Comparison of ENCODE assay signal across 8 mouse cellular contexts in the genomic region with DNA sequence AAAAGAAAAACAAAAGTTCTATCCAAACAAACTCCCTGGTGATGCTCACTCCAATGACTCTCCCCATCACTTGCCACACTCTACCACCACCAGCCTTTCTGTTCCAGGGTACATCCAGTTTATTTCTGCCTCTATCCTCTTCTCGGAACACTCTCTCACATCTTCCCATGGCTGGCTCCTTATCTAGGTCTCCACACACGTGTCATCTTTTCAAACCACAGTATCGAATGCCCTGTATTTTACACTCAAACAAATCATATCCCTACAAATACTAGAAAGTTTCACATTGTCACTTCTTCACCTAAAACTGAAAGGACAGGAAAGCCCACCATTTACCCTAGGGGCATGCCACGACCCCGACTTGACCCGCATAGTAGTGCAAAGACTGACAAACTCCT. TPM values are rescaled to one million over a fixed set of nuclear protein-coding genes. Genes with fewer than 3 reads are reported as not detected.
DNase-seq lines count a peak whose midpoint lies in the region; ATAC-seq and TF ChIP-seq lines count a peak whose summit lies in the region.

No protein-coding gene starts in this region.

- no peak for DNase-seq in kidney, adult 2 months
- no peak for DNase-seq in kidney, adult 18-20 months
- peak; percentile 88 for DNase-seq in midbrain, embryonic 11.5 days (ENCODE audit: low spot score, missing footprints)
- no peak for DNase-seq in layer of hippocampus, adult 11-12 months (ENCODE audit: low spot score)
- no peak for DNase-seq in spleen, postnatal 36 days (ENCODE audit: low spot score in 2 of 2)

- no peak for ATAC-seq in hindbrain, embryonic 12.5 days (ENCODE audit: low FRiP score)
- no peak for ATAC-seq in midbrain, embryonic 11.5 days (ENCODE audit: low FRiP score)
- no peak for ATAC-seq in frontal cortex, adult (ENCODE audit: low TSS enrichment)

- H3K4me2 ChIP-seq in hindbrain, embryonic 12.5 days (replicated peaks): peak overlapping the region; percentile 73
- H3K4me2 ChIP-seq in midbrain, embryonic 11.5 days: peak overlapping the region; percentile 54

- peak overlapping the region; percentile 71 for H3K27ac ChIP-seq in kidney, adult 2 months (ENCODE audit: insufficient read depth, low read depth, low read length)
- H3K27ac ChIP-seq in bone marrow, adult 2 months (ENCODE audit: control insufficient read depth, insufficient read depth, low read depth, low read length, poor library complexity): peak overlapping the region; percentile 93
- H3K27ac ChIP-seq in hindbrain, embryonic 12.5 days: peak overlapping the region; percentile 72; the same call in 1 of the 2 replicates
- H3K27ac ChIP-seq in midbrain, embryonic 11.5 days (ENCODE audit: low read depth, low read length): no peak overlapping the region

- H3K9me3 ChIP-seq in hindbrain, embryonic 12.5 days (replicated peaks): no peaks in the 10 kb centered on the region
- H3K9me3 ChIP-seq in midbrain, embryonic 11.5 days (ENCODE audit: control insufficient read depth, low read length): no peaks in the 10 kb centered on the region

- H3K4me3 ChIP-seq in kidney, adult 2 months (ENCODE audit: insufficient read depth, low read depth, low read length): peak overlapping the region; percentile 59
- H3K4me3 ChIP-seq in bone marrow, adult 2 months (replicated peaks; ENCODE audit: control insufficient read depth, low read depth, low read length): peak overlapping the region; percentile 82
- H3K4me3 ChIP-seq in hindbrain, embryonic 12.5 days: peak overlapping the region; percentile 71
- H3K4me3 ChIP-seq in midbrain, embryonic 11.5 days (ENCODE audit: low read depth, low read length): peak overlapping the region; percentile 57

- no peak for TF ChIP-seq CTCF in kidney, adult 2 months (conservative IDR thresholded peaks at IDR 0.05; ENCODE audit: insufficient read depth, insufficient read length, low read depth, low read length)
- no peak for TF ChIP-seq CTCF in bone marrow, adult 2 months (IDR thresholded peaks at IDR 0.05; ENCODE audit: control insufficient read depth, insufficient read depth, low read length)

- 6% methylated on average over 6 of the region's 6 CpGs for WGBS in kidney, adult 2 months
- WGBS in bone marrow, adult 2 months: 4% methylated on average over 6 of the region's 6 CpGs
- 21% methylated on average over 6 of the region's 6 CpGs for WGBS in hindbrain, embryonic 12.5 days
- WGBS in midbrain, embryonic 11.5 days: 26% methylated on average over 6 of the region's 6 CpGs

- H3K36me3 ChIP-seq in kidney, adult 2 months (ENCODE audit: control insufficient read depth, insufficient read depth, low read length): no peaks in the 10 kb centered on the region
- 0 out of 2 replicates have a peak, but pooled peaks cover 4% of the 10 kb centered on the region for H3K36me3 ChIP-seq in hindbrain, embryonic 12.5 days
- H3K36me3 ChIP-seq in midbrain, embryonic 11.5 days (ENCODE audit: control insufficient read depth, insufficient read depth, low read length): no peaks in the 10 kb centered on the region

- peak overlapping the region; percentile 67 for H3K9ac ChIP-seq in hindbrain, embryonic 12.5 days
- peak overlapping the region; percentile 68 for H3K9ac ChIP-seq in midbrain, embryonic 11.5 days (ENCODE audit: low read length)

- H3K4me1 ChIP-seq in kidney, adult 2 months (ENCODE audit: control insufficient read depth, insufficient read depth, low read length): peaks cover 30% of the 10 kb centered on the region
- H3K4me1 ChIP-seq in bone marrow, adult 2 months (ENCODE audit: control insufficient read depth, insufficient read depth, low read length): peaks cover 5% of the 10 kb centered on the region
- H3K4me1 ChIP-seq in hindbrain, embryonic 12.5 days: peaks cover 21% of the 10 kb centered on the region
- peaks cover 11% of the 10 kb centered on the region; the same call in 1 of the 2 replicates for H3K4me1 ChIP-seq in midbrain, embryonic 11.5 days (ENCODE audit: control insufficient read depth, insufficient read depth, low read length)

- no peaks in the 10 kb centered on the region for H3K27me3 ChIP-seq in kidney, adult 2 months (replicated peaks; ENCODE audit: control insufficient read depth, insufficient read depth, low read length)
- peaks cover 5% of the 10 kb centered on the region; the same call in 1 of the 2 replicates for H3K27me3 ChIP-seq in hindbrain, embryonic 12.5 days
- no peaks in the 10 kb centered on the region for H3K27me3 ChIP-seq in midbrain, embryonic 11.5 days (ENCODE audit: control insufficient read depth, insufficient read depth, low read length)

- no peak for TF ChIP-seq POLR2A in kidney, adult 2 months (IDR thresholded peaks at IDR 0.05; ENCODE audit: low read depth, low read length)
- no peak for TF ChIP-seq POLR2A in bone marrow, adult 2 months (IDR thresholded peaks at IDR 0.05; ENCODE audit: borderline replicate concordance, control insufficient read depth, low read depth, low read length)

RNA-seq across cellular contexts. Expression of gene Rmnd5b, which starts 0.6 kb away (rescaled TPM):
- 46.6 and 52.9 TPM in 2 replicates for polyA plus RNA-seq in kidney, adult 2 months (2012; rRNA removed)
- 14.8 and 19.3 TPM in 2 replicates for polyA plus RNA-seq in bone marrow, adult 2 months (2011; ENCODE audit: insufficient read depth, insufficient read length, low replicate concordance, missing spikeins)
- 50.9 and 53.9 TPM in 2 replicates for polyA plus RNA-seq in hindbrain, embryonic 12.5 days (2016; fragmentation: Nextera tagmentation; extraction: Ambion mirVana)
- 40.4 and 41.5 TPM in 2 replicates for polyA plus RNA-seq in midbrain, embryonic 11.5 days (2014; fragmentation: Nextera tagmentation; extraction: Ambion mirVana)

RNA-seq across cellular contexts. Expression of gene N4bp3, which starts 15.5 kb away (rescaled TPM):
- 11.8 and 13.6 TPM in 2 replicates for polyA plus RNA-seq in kidney, adult 2 months (2012; rRNA removed)
- polyA plus RNA-seq in bone marrow, adult 2 months (2011; ENCODE audit: insufficient read depth, insufficient read length, low replicate concordance, missing spikeins): 2.7 and 5.7 TPM in 2 replicates
- polyA plus RNA-seq in hindbrain, embryonic 12.5 days (2016; fragmentation: Nextera tagmentation; extraction: Ambion mirVana): 12.4 and 14.9 TPM in 2 replicates
- 6.3 and 9.2 TPM in 2 replicates for polyA plus RNA-seq in midbrain, embryonic 11.5 days (2014; fragmentation: Nextera tagmentation; extraction: Ambion mirVana)

RNA-seq across cellular contexts. Expression of gene Nhp2, which starts 15.6 kb away (rescaled TPM):
- 44.6 and 49.8 TPM in 2 replicates for polyA plus RNA-seq in kidney, adult 2 months (2012; rRNA removed)
- 58.3 and 118 TPM in 2 replicates for polyA plus RNA-seq in bone marrow, adult 2 months (2011; ENCODE audit: insufficient read depth, insufficient read length, low replicate concordance, missing spikeins)
- 101 and 103 TPM in 2 replicates for polyA plus RNA-seq in hindbrain, embryonic 12.5 days (2016; fragmentation: Nextera tagmentation; extraction: Ambion mirVana)
- polyA plus RNA-seq in midbrain, embryonic 11.5 days (2014; fragmentation: Nextera tagmentation; extraction: Ambion mirVana): 152 and 167 TPM in 2 replicates

RNA-seq across cellular contexts. Expression of gene D930048N14Rik, which starts 15.6 kb away (rescaled TPM):
- polyA plus RNA-seq in kidney, adult 2 months (2012; rRNA removed): 10.7 and 13.7 TPM in 2 replicates
- polyA plus RNA-seq in bone marrow, adult 2 months (2011; ENCODE audit: insufficient read depth, insufficient read length, low replicate concordance, missing spikeins): 0.29 and 0.72 TPM in 2 replicates
- 0.87 and 0.98 TPM in 2 replicates for polyA plus RNA-seq in hindbrain, embryonic 12.5 days (2016; fragmentation: Nextera tagmentation; extraction: Ambion mirVana)
- polyA plus RNA-seq in midbrain, embryonic 11.5 days (2014; fragmentation: Nextera tagmentation; extraction: Ambion mirVana): 0.18 and 0.52 TPM in 2 replicates

RNA-seq across cellular contexts. Expression of gene Hnrnpab, which starts 28.5 kb away (rescaled TPM):
- polyA plus RNA-seq in kidney, adult 2 months (2012; rRNA removed): 116 and 138 TPM in 2 replicates
- 188 and 198 TPM in 2 replicates for polyA plus RNA-seq in bone marrow, adult 2 months (2011; ENCODE audit: insufficient read depth, insufficient read length, low replicate concordance, missing spikeins)
- 723 and 728 TPM in 2 replicates for polyA plus RNA-seq in hindbrain, embryonic 12.5 days (2016; fragmentation: Nextera tagmentation; extraction: Ambion mirVana)
- 802 and 844 TPM in 2 replicates for polyA plus RNA-seq in midbrain, embryonic 11.5 days (2014; fragmentation: Nextera tagmentation; extraction: Ambion mirVana)
